Mouse (Mus musculus) left cerebral cortex, adult 2 months (tissue): ENCODE measurements around the gene Nrp1. TPM values are rescaled to one million over a fixed set of nuclear protein-coding genes. Genes with fewer than 3 reads are reported as not detected.

Source experiments
- DNase-seq, 2 experiments: peaks; one replicate each; pipeline ENCODE4 v3.0.0; 2021 to 2022; ENCODE audit warnings: low spot score in 2 of 2, mixed read lengths in 1 of 2; ENCODE audit errors: extremely low spot score in 1 of 2
- H3K27ac ChIP-seq: fragments of 200-600 bp; 2 replicates; pipeline ENCODE4 v1.8.1; 2022
- H3K4me3 ChIP-seq: fragments of 200-600 bp; 2 replicates; pipeline ENCODE4 v1.8.1; 2022
- CTCF ChIP-seq: fragments of 200-600 bp; IDR thresholded peaks from 2 replicates; pipeline ENCODE4 v1.8.1; 2022; ENCODE audit warnings: antibody characterized with exemption, mild to moderate bottlenecking, moderate library complexity
- intact Hi-C: fragments of 180-260 bp; cut with DNase I; formaldehyde crosslinking; loops from one replicate; pipeline ENCODE4 v1.15.1; 2025
- total RNA-seq, 2 experiments: library from RNA; stranded (reverse); gene quantifications; 2 replicates each; pipeline ENCODE4 v1.2.3; 2021

The Nrp1 gene
- total RNA-seq, 2 experiments from 2014 or later = 27.5 to 29.2 TPM

DNA sequence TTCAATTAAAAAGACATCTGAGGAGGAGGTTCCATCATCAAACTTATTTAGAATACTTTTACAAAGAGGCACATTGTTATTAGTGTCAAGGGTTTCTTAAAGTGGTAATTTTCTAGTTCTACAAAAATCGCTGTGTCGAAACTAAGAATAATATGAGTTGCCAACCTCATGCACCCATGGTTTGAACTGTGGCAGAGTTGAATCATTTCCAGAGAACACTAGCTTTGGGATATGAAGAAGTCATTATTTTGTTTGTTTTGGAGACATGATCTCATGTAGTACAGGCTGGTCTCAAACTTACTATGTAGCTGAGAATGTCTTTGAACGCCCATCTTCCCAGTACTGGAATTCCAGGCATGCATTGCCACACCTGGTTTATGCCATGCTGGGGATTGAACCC lies 68.7 kb downstream of the Nrp1 start:
- Histone ChIP-seq H3K4me3 (no peak overlapping the region), H3K27ac (no peak overlapping the region)
- intact Hi-C loops = no loop called here
- TF ChIP-seq CTCF = no peak
- DNase-seq = no peak

DNA sequence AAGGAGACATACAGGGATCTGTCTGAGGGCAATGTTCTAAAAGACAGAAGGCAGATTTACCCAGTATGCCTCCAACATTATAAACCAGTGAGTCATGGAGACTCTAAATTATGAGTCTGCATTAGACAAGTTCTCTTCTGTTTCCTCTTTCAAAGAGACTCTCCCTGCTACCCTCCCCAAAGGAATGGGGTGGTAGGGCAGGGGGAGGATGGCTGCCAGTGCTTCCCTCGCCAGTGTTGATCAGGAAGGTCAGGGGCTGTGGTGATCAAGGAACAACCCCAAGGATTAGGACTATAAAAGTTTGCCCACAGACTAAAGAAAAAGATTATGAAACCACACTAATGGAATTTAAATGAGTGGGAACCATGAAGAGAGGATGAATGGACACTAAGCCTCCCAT lies 70.6 kb downstream of the Nrp1 start:
- no peak overlapping the region for H3K4me3 ChIP-seq
- intact Hi-C loops = no loop called here
- H3K27ac ChIP-seq = no peak overlapping the region
- no peak for TF ChIP-seq CTCF
- no peak for DNase-seq

DNA sequence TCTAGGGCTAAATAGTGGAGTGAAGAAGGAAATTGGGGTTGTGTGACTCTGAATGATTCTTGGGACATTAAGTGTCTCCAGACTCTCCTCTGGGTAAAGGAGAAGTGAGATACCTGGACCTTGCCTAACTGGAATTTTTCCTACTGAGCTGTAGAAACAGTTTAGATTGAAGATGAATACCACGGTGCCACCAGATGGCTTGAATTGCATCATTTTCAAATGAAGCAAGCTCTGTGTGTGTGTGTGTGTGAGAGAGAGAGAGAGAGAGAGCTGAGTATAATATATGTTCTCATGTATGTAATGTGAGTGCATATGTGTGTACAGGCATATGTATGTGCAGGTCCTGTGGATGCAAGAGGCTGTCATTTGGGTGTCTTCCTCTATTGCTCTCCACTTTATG lies 72.7 kb downstream of the Nrp1 start:
- no peak for DNase-seq
- TF ChIP-seq CTCF = no peak
- intact Hi-C loops = no loop called here
- Histone ChIP-seq H3K4me3 (no peak overlapping the region), H3K27ac (no peak overlapping the region)

DNA sequence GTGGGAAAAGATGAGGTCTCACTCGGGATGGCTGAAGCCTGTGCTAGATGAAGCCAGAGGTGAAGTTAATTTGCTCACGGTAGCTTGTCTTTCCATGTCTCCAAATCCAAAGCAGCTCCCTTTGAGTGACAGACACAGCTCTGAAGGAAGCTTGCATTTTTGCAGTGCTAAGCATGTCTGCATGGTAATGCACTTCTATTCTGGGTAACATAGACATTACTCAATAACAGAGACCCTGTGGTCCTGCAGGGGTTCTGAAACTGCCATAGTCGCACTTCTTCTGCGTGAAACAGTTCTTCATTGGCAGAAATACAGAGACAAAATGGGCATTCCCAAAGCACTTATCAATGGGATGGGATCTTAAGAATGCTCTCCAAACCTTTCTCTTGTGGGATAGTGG lies 77.3 kb downstream of the Nrp1 start:
- DNase-seq = no peak
- no peak for TF ChIP-seq CTCF
- H3K4me3 ChIP-seq = no peak overlapping the region
- H3K27ac ChIP-seq = no peak overlapping the region
- intact Hi-C loops = no loop called here

DNA sequence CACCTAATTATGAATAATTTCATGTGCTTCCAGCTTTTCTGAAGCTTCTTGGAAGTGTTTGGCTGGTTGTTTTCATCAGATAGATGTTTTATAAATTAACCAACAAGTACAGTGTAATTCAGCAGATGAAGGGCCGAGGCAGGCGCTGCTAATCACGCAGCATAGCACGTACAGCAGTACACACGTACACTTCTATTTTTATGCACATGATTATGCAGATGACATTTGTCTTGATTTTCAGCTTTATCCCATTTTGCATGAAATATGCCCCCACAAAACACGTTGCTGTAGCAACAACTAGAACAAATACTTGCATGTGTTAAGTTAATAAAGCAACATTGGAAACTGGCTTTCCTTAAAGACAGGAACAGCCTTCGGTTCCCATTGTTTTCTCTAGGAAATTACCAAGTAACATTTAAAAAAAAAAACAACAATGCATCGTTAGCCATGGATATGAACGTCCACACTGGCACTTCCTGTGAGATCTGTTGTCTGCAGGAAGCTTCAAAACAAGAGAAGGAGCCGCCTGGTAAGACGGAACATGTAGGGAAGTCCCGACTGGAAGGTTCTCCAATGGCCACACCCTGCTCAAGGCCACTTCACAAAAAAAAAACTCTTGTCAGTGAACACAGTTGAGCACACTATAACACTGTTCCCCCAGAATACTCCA lies 78.9 kb downstream of the Nrp1 start:
- Histone ChIP-seq H3K27ac (no peak overlapping the region), H3K4me3 (no peak overlapping the region)
- intact Hi-C loops = no loop called here
- no peak for DNase-seq
- no peak for TF ChIP-seq CTCF

DNA sequence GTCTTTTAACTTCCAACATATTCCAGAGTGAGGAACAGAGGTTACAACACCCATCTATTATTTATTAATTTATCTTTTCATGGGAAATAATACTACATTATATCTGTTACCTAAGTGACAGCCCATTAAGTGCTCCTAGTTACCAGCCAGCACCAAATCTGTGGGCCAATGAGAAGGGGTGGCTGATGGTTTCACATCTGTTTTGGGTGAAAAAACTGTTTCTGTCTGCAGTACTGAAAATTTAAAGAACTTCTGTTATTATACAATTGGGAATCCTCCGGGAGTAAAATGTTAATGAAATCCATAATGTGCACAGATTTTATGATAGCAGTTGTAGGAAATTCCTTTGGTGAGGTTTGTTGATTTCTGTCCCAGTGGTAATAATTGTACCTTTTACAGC lies 83.0 kb downstream of the Nrp1 start:
- Histone ChIP-seq H3K4me3 (no peak overlapping the region), H3K27ac (no peak overlapping the region)
- intact Hi-C loops = no loop called here
- TF ChIP-seq CTCF = no peak
- DNase-seq = no peak

DNA sequence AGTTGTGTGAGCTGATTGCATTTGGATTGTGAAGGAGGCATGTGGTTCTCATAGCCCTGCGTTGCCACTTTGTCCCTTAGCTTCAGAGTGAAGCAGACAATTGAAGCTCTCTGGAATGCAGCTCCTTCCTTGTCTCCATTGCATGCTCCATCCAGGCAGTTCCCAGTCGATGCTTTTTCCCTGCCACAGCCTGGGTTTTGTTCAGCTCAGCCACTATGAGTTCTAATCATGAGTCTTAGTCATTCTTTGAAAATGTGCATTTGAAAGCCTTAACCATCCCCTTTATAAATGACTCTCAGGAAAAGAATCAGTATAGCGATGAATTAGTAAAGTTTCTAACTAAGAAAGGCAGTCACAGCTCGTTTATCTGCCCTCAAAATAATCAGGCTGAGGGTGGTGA lies 87.2 kb downstream of the Nrp1 start:
- intact Hi-C loops = no loop called here
- TF ChIP-seq CTCF = no peak
- Histone ChIP-seq H3K27ac (no peak overlapping the region), H3K4me3 (no peak overlapping the region)
- no peak for DNase-seq

DNA sequence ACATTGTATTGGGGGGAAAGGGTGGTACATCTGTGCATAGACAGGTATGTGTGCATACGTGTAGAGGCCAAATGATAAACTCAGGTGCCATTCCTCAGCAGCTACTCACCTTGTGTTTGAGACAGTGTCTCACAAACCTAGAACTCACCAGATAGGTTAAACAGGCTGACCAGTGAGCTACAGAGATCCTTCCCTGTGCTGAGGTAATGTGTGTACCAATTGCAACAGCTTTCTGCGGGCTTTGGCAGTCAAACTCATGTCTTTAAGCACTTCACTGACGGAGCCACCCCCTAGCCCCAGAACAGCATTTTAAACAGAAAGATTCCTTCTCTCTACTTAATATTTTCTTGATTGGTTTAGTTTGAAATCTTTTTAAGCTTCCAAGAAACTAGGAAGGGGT lies 88.2 kb downstream of the Nrp1 start:
- no peak overlapping the region for H3K4me3 ChIP-seq
- no peak for DNase-seq
- intact Hi-C loops = no loop called here
- no peak overlapping the region for H3K27ac ChIP-seq
- TF ChIP-seq CTCF = no peak

DNA sequence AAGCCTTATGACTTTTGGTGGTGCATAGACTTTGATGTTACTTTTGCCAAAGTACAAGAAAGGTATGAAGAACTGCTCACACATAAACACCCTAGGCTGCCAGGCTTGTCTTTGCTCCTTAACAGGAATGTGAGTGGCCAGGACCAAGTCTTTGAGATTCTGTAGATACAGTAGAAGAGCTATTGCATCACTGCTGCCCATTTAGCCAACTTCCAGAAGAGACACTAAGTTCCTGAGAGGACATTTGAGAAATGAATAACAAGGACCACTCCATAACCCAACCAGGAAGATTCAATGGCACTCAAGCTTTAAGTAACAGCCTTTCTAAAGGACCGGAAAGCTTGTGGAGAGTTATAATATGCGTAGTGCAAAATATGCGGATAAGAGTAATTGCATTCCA lies 88.9 kb downstream of the Nrp1 start:
- intact Hi-C loops = no loop called here
- no peak for DNase-seq
- Histone ChIP-seq H3K27ac (no peak overlapping the region), H3K4me3 (no peak overlapping the region)
- TF ChIP-seq CTCF = no peak

DNA sequence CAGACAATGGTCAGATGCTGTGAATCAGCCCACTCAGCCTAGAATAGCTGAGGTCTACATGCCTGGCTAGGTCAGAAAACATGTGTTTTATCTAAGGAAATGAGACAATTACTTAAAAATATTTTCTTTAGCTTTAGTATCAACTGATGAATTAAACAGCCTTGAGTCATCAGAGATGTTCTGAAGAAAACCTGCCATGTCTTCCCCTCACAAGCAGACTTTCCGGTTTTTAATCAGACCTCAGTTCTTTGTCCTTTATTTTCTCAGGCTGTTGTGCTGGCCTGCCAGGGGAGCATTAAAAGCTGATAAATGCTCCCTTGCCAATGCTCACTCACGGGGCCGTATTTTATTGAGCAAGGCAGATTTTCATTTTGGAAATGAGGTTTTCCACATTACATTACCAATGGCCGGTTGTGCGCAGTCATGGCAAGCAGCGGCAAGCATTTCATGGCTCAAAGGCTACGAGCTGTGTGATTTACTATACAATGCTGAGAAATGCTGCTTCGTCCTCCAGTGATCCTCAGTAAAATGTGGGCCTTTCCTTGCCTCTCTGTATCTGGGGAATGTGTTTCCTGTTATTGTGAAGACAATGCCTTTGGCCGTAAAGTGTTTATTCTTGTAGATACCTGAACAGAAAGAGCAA lies 92.1 kb downstream of the Nrp1 start:
- Histone ChIP-seq H3K4me3 (no peak overlapping the region), H3K27ac (no peak overlapping the region)
- TF ChIP-seq CTCF = no peak
- no peak for DNase-seq
- intact Hi-C loops = no loop called here

DNA sequence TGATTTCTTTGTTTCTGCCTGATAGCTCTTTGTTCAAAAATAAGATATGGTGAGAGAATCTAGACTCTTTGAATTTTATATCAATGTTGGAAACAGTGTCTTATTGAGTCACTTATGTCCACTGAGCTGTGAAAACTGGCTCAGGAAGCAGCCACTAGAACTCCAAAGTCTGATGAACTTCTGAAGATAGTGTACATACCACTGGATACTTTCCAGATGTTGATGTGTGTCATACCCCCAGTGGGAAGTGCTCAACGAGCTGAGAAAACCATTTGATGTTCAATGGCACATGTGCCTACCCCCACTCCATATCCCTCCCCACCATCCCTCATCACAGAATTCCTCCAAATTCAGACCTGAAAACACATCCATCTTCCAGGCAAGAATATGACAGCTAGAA lies 92.7 kb downstream of the Nrp1 start:
- intact Hi-C loops = no loop called here
- H3K4me3 ChIP-seq = no peak overlapping the region
- H3K27ac ChIP-seq = no peak overlapping the region
- no peak for DNase-seq
- TF ChIP-seq CTCF = no peak

DNA sequence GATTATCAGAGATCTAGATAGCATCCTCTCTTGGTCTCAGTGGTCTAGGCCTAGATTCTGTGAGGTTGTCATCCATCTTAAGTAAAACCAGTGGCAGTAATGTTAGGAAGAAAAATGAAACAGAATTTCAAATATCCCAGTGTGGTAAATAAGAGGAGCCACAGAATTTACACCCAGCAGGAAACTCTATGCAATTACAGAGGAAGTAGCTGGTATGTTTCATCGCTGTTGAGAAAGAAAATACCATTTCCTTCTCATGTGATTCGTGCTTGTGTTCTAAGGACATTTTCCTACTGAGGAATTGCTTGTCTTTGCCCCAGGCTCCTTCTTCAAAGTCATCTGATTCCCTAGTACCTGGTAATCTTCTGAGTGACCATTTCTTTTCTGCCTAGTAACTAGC lies 95.1 kb downstream of the Nrp1 start:
- no peak for TF ChIP-seq CTCF
- intact Hi-C loops = no loop called here
- no peak for DNase-seq
- Histone ChIP-seq H3K4me3 (no peak overlapping the region), H3K27ac (no peak overlapping the region)

DNA sequence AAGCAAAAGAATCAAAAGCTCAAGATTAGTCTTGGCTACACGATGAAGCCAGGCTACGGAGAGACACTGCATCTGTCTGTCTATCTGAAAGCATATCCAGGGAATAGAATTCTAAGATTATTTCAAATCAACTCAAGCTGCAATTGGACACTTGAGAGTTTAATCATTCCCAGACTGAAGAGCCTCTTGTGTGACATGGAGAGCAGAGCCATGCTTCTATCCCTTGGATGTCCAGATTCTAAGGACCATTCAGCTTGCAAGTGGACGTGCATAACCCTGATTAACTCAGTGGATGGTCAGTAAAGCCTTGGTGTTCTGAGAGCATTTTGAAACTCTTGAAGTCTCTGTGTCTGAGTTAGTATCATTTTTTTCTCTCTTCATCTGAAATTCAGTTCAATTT lies 95.6 kb downstream of the Nrp1 start:
- intact Hi-C loops = no loop called here

More for the DNA sequence above, 95.6 kb downstream of the Nrp1 start:
- Histone ChIP-seq H3K4me3 (no peak overlapping the region), H3K27ac (no peak overlapping the region)
- TF ChIP-seq CTCF = no peak
- DNase-seq = no peak
